Comparison of ENCODE assay signal across 19 mouse cellular contexts in the genomic region with DNA sequence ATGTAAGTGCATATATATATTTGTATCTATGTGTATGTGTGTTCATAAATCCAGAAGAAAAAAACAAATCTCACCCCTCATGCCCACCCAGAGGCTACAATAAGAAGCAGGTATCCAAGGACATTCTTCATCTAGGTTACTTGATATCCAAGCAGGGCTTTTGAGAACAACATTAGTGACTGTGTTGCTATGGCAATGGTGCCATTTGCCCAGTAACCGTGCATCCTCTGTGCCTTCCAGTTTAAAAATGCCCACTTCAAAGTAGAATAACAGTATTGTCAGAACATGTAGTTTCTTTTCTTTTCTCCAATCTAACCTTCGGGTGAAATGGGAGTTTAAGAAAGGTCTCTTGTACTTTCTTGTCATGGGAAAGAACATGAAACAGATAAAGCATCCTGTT.
A peak's percentile ranks its signal among the peaks of the same experiment; 100 is the strongest.
DNase-seq lines count a peak whose midpoint lies in the region; ATAC-seq and TF ChIP-seq lines count a peak whose summit lies in the region.
"Had no signal": no experiment of that assay in that cellular context is flagged by ENCODE, and none has a peak within 500 bp of the region (broad histone marks: within the 10 kb centered on the region; RNA-seq: fewer than 3 reads in every experiment).

No protein-coding gene starts in this region.

- H3K27me3 ChIP-seq in forebrain, postnatal 0 days (ENCODE audit: insufficient read depth, low read length), result no peaks in the 10 kb centered on the region
- H3K27me3 ChIP-seq in forebrain, embryonic 10.5 days (ENCODE audit: poor library complexity, severe bottlenecking), result no peaks in the 10 kb centered on the region; the same call in 1 of the 2 replicates
- H3K27me3 ChIP-seq in midbrain, embryonic 14.5 days (ENCODE audit: control insufficient read depth, insufficient read depth, low read length), result no peaks in the 10 kb centered on the region
- H3K27me3 ChIP-seq in midbrain, embryonic 11.5 days (ENCODE audit: control insufficient read depth, insufficient read depth, low read length), result no peaks in the 10 kb centered on the region; the same call in 1 of the 2 replicates
- H3K27me3 ChIP-seq: embryonic facial prominence, embryonic 15.5 days; hindbrain, embryonic 13.5 days had no signal

- peak; percentile 53; the same call in 1 of the 2 replicates for ATAC-seq in forebrain, postnatal 0 days
- no peak for ATAC-seq in midbrain, embryonic 14.5 days (ENCODE audit: low FRiP score, low TSS enrichment)
- ATAC-seq in midbrain, embryonic 11.5 days (ENCODE audit: low FRiP score), result no peak

- no peaks in the 10 kb centered on the region for H3K36me3 ChIP-seq in forebrain, postnatal 0 days (ENCODE audit: insufficient read depth)
- H3K36me3 ChIP-seq in forebrain, embryonic 10.5 days (replicated peaks), result no peaks in the 10 kb centered on the region
- no peaks in the 10 kb centered on the region for H3K36me3 ChIP-seq in midbrain, embryonic 14.5 days (ENCODE audit: control insufficient read depth, insufficient read depth, low read length)
- H3K36me3 ChIP-seq in midbrain, embryonic 11.5 days (ENCODE audit: control insufficient read depth, insufficient read depth, low read length), result no peaks in the 10 kb centered on the region
- H3K36me3 ChIP-seq: embryonic facial prominence, embryonic 15.5 days; forebrain, embryonic 12.5 days; heart, embryonic 10.5 days; hindbrain, embryonic 13.5 days had no signal

- 0 out of 2 replicates have a peak, but pooled peaks cover 3% of the 10 kb centered on the region for H3K4me1 ChIP-seq in forebrain, postnatal 0 days (ENCODE audit: insufficient read depth)
- H3K4me1 ChIP-seq in forebrain, embryonic 10.5 days, result peaks cover 9% of the 10 kb centered on the region; the same call in 1 of the 2 replicates
- 0 out of 2 replicates have a peak, but pooled peaks cover 3% of the 10 kb centered on the region for H3K4me1 ChIP-seq in midbrain, embryonic 14.5 days (ENCODE audit: control insufficient read depth, insufficient read depth, low read length)
- H3K4me1 ChIP-seq in midbrain, embryonic 11.5 days (ENCODE audit: control insufficient read depth, insufficient read depth, low read length), result no peaks in the 10 kb centered on the region
- H3K4me1 ChIP-seq: embryonic facial prominence, embryonic 15.5 days had no signal

- DNase-seq in forebrain, postnatal 0 days, result peak; percentile 22
- DNase-seq in forebrain, embryonic 10.5 days (ENCODE audit: extremely low spot score, low spot score), result no peak
- DNase-seq in midbrain, embryonic 14.5 days, result peak; percentile 35
- DNase-seq in midbrain, embryonic 11.5 days (ENCODE audit: low spot score, missing footprints), result no peak
- DNase-seq in right cerebral cortex, postnatal 10 days (ENCODE audit: low spot score in 2 of 2), result peak; percentile 29 to 41
- no peak for DNase-seq in right cerebral cortex, postnatal 4 days
- no peak for DNase-seq in embryo, embryonic 9.5 days (ENCODE audit: extremely low spot score)
- DNase-seq: adrenal gland, postnatal 14 days; cerebellum, adult 2 months; cerebellum, postnatal 10 days; gastrocnemius, postnatal 10 days; heart, adult 18-20 months; heart, postnatal 10 days; heart, postnatal 4 days had no signal

- no peak overlapping the region for H3K4me3 ChIP-seq in forebrain, postnatal 0 days (ENCODE audit: low read depth, low read length)
- no peak overlapping the region for H3K4me3 ChIP-seq in forebrain, embryonic 10.5 days
- H3K4me3 ChIP-seq in midbrain, embryonic 14.5 days (replicated peaks; ENCODE audit: low read depth, low read length), result no peak overlapping the region
- H3K4me3 ChIP-seq in midbrain, embryonic 11.5 days (ENCODE audit: low read depth, low read length), result no peak overlapping the region
- H3K4me3 ChIP-seq: embryonic facial prominence, embryonic 15.5 days; erythroblast, embryonic 14.5 days; forebrain, embryonic 12.5 days; heart, embryonic 10.5 days; hindbrain, embryonic 13.5 days had no signal

- no peak for TF ChIP-seq CTCF in forebrain, postnatal 0 days (IDR thresholded peaks at IDR 0.05; ENCODE audit: low read depth)

- no peak overlapping the region for H3K27ac ChIP-seq in forebrain, postnatal 0 days (ENCODE audit: low read depth, low read length)
- H3K27ac ChIP-seq in forebrain, embryonic 10.5 days, result no peak overlapping the region
- no peak overlapping the region for H3K27ac ChIP-seq in midbrain, embryonic 14.5 days (replicated peaks; ENCODE audit: low read depth, low read length)
- no peak overlapping the region for H3K27ac ChIP-seq in midbrain, embryonic 11.5 days (ENCODE audit: low read depth, low read length)
- H3K27ac ChIP-seq: embryonic facial prominence, embryonic 15.5 days; forebrain, embryonic 12.5 days; heart, embryonic 10.5 days; hindbrain, embryonic 13.5 days had no signal

- H3K4me2 ChIP-seq in forebrain, postnatal 0 days (ENCODE audit: low read depth), result no peak overlapping the region
- no peak overlapping the region for H3K4me2 ChIP-seq in midbrain, embryonic 14.5 days (ENCODE audit: low read length)
- no peak overlapping the region for H3K4me2 ChIP-seq in midbrain, embryonic 11.5 days
- H3K4me2 ChIP-seq: embryonic facial prominence, embryonic 15.5 days; forebrain, embryonic 12.5 days; hindbrain, embryonic 13.5 days had no signal

- WGBS in forebrain, postnatal 0 days, result 31% methylated on average over 2 of the region's 2 CpGs
- 86% methylated on average over 2 of the region's 2 CpGs for WGBS in forebrain, embryonic 10.5 days
- WGBS in midbrain, embryonic 14.5 days, result 49% methylated on average over 2 of the region's 2 CpGs
- WGBS in midbrain, embryonic 11.5 days, result 70% methylated on average over 2 of the region's 2 CpGs

- no peaks in the 10 kb centered on the region for H3K9me3 ChIP-seq in forebrain, postnatal 0 days (ENCODE audit: low read length)
- no peaks in the 10 kb centered on the region for H3K9me3 ChIP-seq in forebrain, embryonic 10.5 days
- no peaks in the 10 kb centered on the region for H3K9me3 ChIP-seq in midbrain, embryonic 14.5 days (ENCODE audit: control insufficient read depth, low read length)
- no peaks in the 10 kb centered on the region for H3K9me3 ChIP-seq in midbrain, embryonic 11.5 days (ENCODE audit: control insufficient read depth, low read length)
- H3K9me3 ChIP-seq: embryonic facial prominence, embryonic 15.5 days; forebrain, embryonic 12.5 days; heart, embryonic 10.5 days; hindbrain, embryonic 13.5 days had no signal

- no peak overlapping the region for H3K9ac ChIP-seq in forebrain, postnatal 0 days
- no peak overlapping the region for H3K9ac ChIP-seq in midbrain, embryonic 14.5 days (replicated peaks; ENCODE audit: low read length)
- no peak overlapping the region for H3K9ac ChIP-seq in midbrain, embryonic 11.5 days (ENCODE audit: low read length)
- H3K9ac ChIP-seq: embryonic facial prominence, embryonic 15.5 days; forebrain, embryonic 12.5 days; hindbrain, embryonic 13.5 days had no signal

Comparison
In these comparisons a context has a peak if more than half of its experiments do, and no peak if none do; other contexts are left out.
1. DNase-seq: peak in forebrain, postnatal 0 days (single experiment), midbrain, embryonic 14.5 days (single experiment) and right cerebral cortex, postnatal 10 days (2 of 2); none in forebrain, embryonic 10.5 days (single experiment), midbrain, embryonic 11.5 days (single experiment), right cerebral cortex, postnatal 4 days (single experiment) and embryo, embryonic 9.5 days (single experiment).